Mouse (Mus musculus) heart, embryonic 12.5 days (tissue): Measurements from ENCODE around the gene Tbcb. TPM values are rescaled to one million over a fixed set of nuclear protein-coding genes. Genes with fewer than 3 reads are reported as not detected.

Source experiments
- ATAC-seq: fragments of 200-750 bp; cut with Nextera tagmentation; 2 replicates; pipeline ENCODE4 v1.8.0; 2017; ENCODE audit warnings: moderate TSS enrichment, moderate library complexity; ENCODE audit not compliant: insufficient number of reproducible peaks, low FRiP score
- H3K27ac ChIP-seq: fragments of 300-500 bp; sonication (generic); 2 replicates; pipeline ENCODE4 v1.5.1; 2016; ENCODE audit warnings: mild to moderate bottlenecking, moderate library complexity; ENCODE audit not compliant: poor library complexity, severe bottlenecking
- H3K27me3 ChIP-seq: fragments of 300-500 bp; sonication (generic); replicated peaks from 2 replicates; pipeline ENCODE4 v1.6.1; 2016; ENCODE audit warnings: mild to moderate bottlenecking, moderate library complexity
- H3K36me3 ChIP-seq: fragments of 300-500 bp; sonication (generic); 2 replicates; pipeline ENCODE4 v1.6.1; 2016; ENCODE audit warnings: mild to moderate bottlenecking, moderate library complexity
- H3K4me1 ChIP-seq: fragments of 300-500 bp; sonication (generic); replicated peaks from 2 replicates; pipeline ENCODE4 v1.6.1; 2016; ENCODE audit warnings: mild to moderate bottlenecking
- H3K4me2 ChIP-seq: fragments of 300-500 bp; sonication (generic); 2 replicates; pipeline ENCODE4 v1.6.1; 2016; ENCODE audit warnings: mild to moderate bottlenecking, moderate library complexity
- H3K4me3 ChIP-seq: fragments of 300-500 bp; sonication (generic); 2 replicates; pipeline ENCODE4 v1.5.1; 2016; ENCODE audit warnings: mild to moderate bottlenecking
- H3K9ac ChIP-seq: fragments of 300-500 bp; sonication (generic); 2 replicates; pipeline ENCODE4 v1.6.1; 2016; ENCODE audit warnings: mild to moderate bottlenecking, moderate library complexity
- H3K9me3 ChIP-seq: fragments of 300-500 bp; sonication (generic); replicated peaks from 2 replicates; pipeline ENCODE4 v1.6.1; 2016; ENCODE audit warnings: mild to moderate bottlenecking, moderate library complexity
- WGBS: fragments of 180-500 bp; shearing (Covaris S2); methylation state at CpG from one replicate; pipeline ENCODE4 v1.1.7; 2016; 5-methylcytosine and 5-hydroxymethylcytosine counted together
- polyA plus RNA-seq: library from polyadenylated mRNA; unstranded; fragments of >200 nt; fragmentation: Nextera tagmentation; extraction: Ambion mirVana; gene quantifications from 2 replicates; pipeline ENCODE4 v1.2.1, GENCODE M21; 2016

Tbcb gene
- polyA plus RNA-seq, 1 experiment from 2014 or later: 155 TPM

DNA sequence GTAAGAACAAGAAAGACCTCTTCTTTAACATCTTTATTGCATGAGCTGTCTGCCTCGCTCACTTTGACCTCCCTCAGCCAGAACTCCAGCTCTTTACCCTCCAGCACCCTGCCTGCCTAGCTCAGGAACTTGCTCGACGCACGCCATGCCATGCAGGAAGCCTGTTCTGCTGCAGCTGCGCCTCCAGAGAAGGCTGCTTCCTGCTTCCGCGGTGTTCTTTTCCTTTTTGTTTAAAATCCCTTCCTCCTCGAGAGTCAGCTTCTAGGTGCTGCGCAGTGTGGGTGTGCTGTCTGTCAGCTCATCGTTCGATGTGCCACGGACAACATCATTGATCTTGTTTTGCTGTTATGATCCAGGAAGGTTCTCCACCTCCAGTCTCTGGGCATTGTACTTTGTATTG, 55.6 kb downstream of the Tbcb start:
- Histone ChIP-seq H3K4me1 (no peaks in the 10 kb centered on the region), H3K36me3 (peaks cover 33% of the 10 kb centered on the region), H3K4me2 (no peak overlapping the region), H3K27me3 (no peaks in the 10 kb centered on the region), H3K9me3 (no peaks in the 10 kb centered on the region), H3K9ac (no peak overlapping the region), H3K4me3 (no peak overlapping the region), H3K27ac (no peak overlapping the region)
- ATAC-seq: no peak
- WGBS: 76% methylated on average over 12 of the region's 12 CpGs

Other genes starting within 250 kb of the Tbcb start
- 35.4 and 36.7 TPM in 2 replicates for gene Zfp568, start 248.3 kb downstream of the Tbcb start, polyA plus RNA-seq
- 3.1 and 3.4 TPM in 2 replicates for gene Zfp14, start 180.9 kb downstream of the Tbcb start, polyA plus RNA-seq
- gene Zfp82, start 159.4 kb downstream of the Tbcb start, polyA plus RNA-seq: 2.5 and 2.9 TPM in 2 replicates
- 1.5 and 1.7 TPM in 2 replicates for gene Gm26920, start 141.9 kb downstream of the Tbcb start, polyA plus RNA-seq
- 5.8 and 6.1 TPM in 2 replicates for gene Zfp566, start 141.7 kb downstream of the Tbcb start, polyA plus RNA-seq
- 90.8 and 93.5 TPM in 2 replicates for gene Zfp260, start 137.5 kb downstream of the Tbcb start, polyA plus RNA-seq
- 11.6 TPM in 2 replicates for gene Zfp382, start 110.3 kb downstream of the Tbcb start, polyA plus RNA-seq
- gene Zfp146, start 62.5 kb downstream of the Tbcb start, polyA plus RNA-seq: 10.5 TPM in 2 replicates
- gene Cox7a1, start 48.1 kb downstream of the Tbcb start, polyA plus RNA-seq: 300 and 306 TPM in 2 replicates
- 77.0 and 83.4 TPM in 2 replicates for gene Capns1, start 33.5 kb downstream of the Tbcb start, polyA plus RNA-seq
- gene Polr2i, start 324 bp downstream of the Tbcb start, polyA plus RNA-seq: 101 and 105 TPM in 2 replicates
- not detected in 2 replicates for gene Ovol3, start 3.5 kb upstream of the Tbcb start, polyA plus RNA-seq
- gene Thap8, start 47.8 kb upstream of the Tbcb start, polyA plus RNA-seq: 0.27 and 0.32 TPM in 2 replicates
- gene Wdr62, start 48.1 kb upstream of the Tbcb start, polyA plus RNA-seq: 9.3 and 9.9 TPM in 2 replicates
- 17.2 and 20.2 TPM in 2 replicates for gene Clip3, start 59.5 kb upstream of the Tbcb start, polyA plus RNA-seq
- 56.8 and 59.0 TPM in 2 replicates for gene Alkbh6, start 76.4 kb upstream of the Tbcb start, polyA plus RNA-seq
- 18.4 and 19.5 TPM in 2 replicates for gene Syne4, start 82.5 kb upstream of the Tbcb start, polyA plus RNA-seq
- gene E130208F15Rik, start 89.5 kb upstream of the Tbcb start, polyA plus RNA-seq: 1.7 and 2.9 TPM in 2 replicates
- 16.7 and 17.0 TPM in 2 replicates for gene Sdhaf1, start 91.6 kb upstream of the Tbcb start, polyA plus RNA-seq
- gene Lrfn3, start 130.5 kb upstream of the Tbcb start, polyA plus RNA-seq: 2.3 and 2.8 TPM in 2 replicates
- gene Tyrobp, start 181.5 kb upstream of the Tbcb start, polyA plus RNA-seq: 9.5 and 9.8 TPM in 2 replicates
- 1.1 TPM in 1 of 2 replicates, not detected in the other for gene Hcst, start 187.6 kb upstream of the Tbcb start, polyA plus RNA-seq
- 0.95 and 1.3 TPM in 2 replicates for gene Nfkbid, start 189.5 kb upstream of the Tbcb start, polyA plus RNA-seq
- gene Aplp1, start 213.3 kb upstream of the Tbcb start, polyA plus RNA-seq: 41.6 and 43.4 TPM in 2 replicates
- 1.1 and 1.3 TPM in 2 replicates for gene Kirrel2, start 225.4 kb upstream of the Tbcb start, polyA plus RNA-seq
- 0.06 and 0.23 TPM in 2 replicates for gene Nphs1, start 226.0 kb upstream of the Tbcb start, polyA plus RNA-seq